ENCODE assay signal across 13 mouse cellular contexts in genomic region chr11:61038277-61038782, GRCm38 (mm10). TPM values are rescaled to one million over a fixed set of nuclear protein-coding genes. Genes with fewer than 3 reads are reported as not detected.
DNase-seq lines count a peak whose midpoint lies in the region; ATAC-seq lines count a peak whose summit lies in the region.
"Had no signal": no experiment of that assay in that cellular context is flagged by ENCODE, and none has a peak within 500 bp of the region (broad histone marks: within the 10 kb centered on the region; RNA-seq: fewer than 3 reads in every experiment).

No protein-coding gene starts in this region.

- no peak for ATAC-seq in heart, embryonic 11.5 days (replicated peaks; ENCODE audit: insufficient number of reproducible peaks, low FRiP score, low TSS enrichment)
- ATAC-seq in forebrain, embryonic 13.5 days, result no peak
- ATAC-seq: inflammation-experienced regulatory T-cells, adult 6 months had no signal

- H3K9ac ChIP-seq in heart, embryonic 11.5 days (ENCODE audit: low read depth, low read length), result no peak overlapping the region
- H3K9ac ChIP-seq in forebrain, embryonic 13.5 days, result no peak overlapping the region
- H3K9ac ChIP-seq: lung, embryonic 15.5 days had no signal

- H3K27me3 ChIP-seq in heart, embryonic 11.5 days (ENCODE audit: control insufficient read depth, insufficient read depth, low read length), result 0 out of 2 replicates have a peak, but pooled peaks cover 4% of the 10 kb centered on the region
- H3K27me3 ChIP-seq in forebrain, embryonic 13.5 days, result no peaks in the 10 kb centered on the region
- H3K27me3 ChIP-seq: lung, embryonic 15.5 days had no signal

- no peak overlapping the region for H3K4me3 ChIP-seq in heart, embryonic 11.5 days (ENCODE audit: low read depth, low read length)
- H3K4me3 ChIP-seq in forebrain, embryonic 13.5 days, result no peak overlapping the region
- H3K4me3 ChIP-seq: forebrain, embryonic 10.5 days; lung, embryonic 15.5 days; megakaryocyte, embryonic 14.5 days had no signal

- no peaks in the 10 kb centered on the region for H3K36me3 ChIP-seq in heart, embryonic 11.5 days (ENCODE audit: control insufficient read depth, insufficient read depth, low read length)
- H3K36me3 ChIP-seq in forebrain, embryonic 13.5 days (ENCODE audit: poor library complexity, severe bottlenecking), result no peaks in the 10 kb centered on the region
- H3K36me3 ChIP-seq: forebrain, embryonic 10.5 days; lung, embryonic 15.5 days had no signal

- no peak overlapping the region for H3K4me2 ChIP-seq in heart, embryonic 11.5 days
- no peak overlapping the region for H3K4me2 ChIP-seq in forebrain, embryonic 13.5 days
- H3K4me2 ChIP-seq: lung, embryonic 15.5 days had no signal

- peak; percentile 29 to 34 for DNase-seq in heart, adult 9 months (ENCODE audit: low spot score in 2 of 2)
- DNase-seq in MN1 (ENCODE audit: low spot score), result peak; percentile 77
- DNase-seq in cerebellum, adult 11 months, result peak; percentile 70
- DNase-seq in gastrocnemius, postnatal 25 days, result peak; percentile 55
- DNase-seq in spleen, adult 18-20 months, result no peak
- DNase-seq in thymus, postnatal 0 days (ENCODE audit: low spot score), result no peak
- DNase-seq: kidney, postnatal 10 days had no signal

- H3K27ac ChIP-seq in heart, embryonic 11.5 days (ENCODE audit: low read depth, low read length), result no peak overlapping the region
- no peak overlapping the region for H3K27ac ChIP-seq in forebrain, embryonic 13.5 days
- H3K27ac ChIP-seq: forebrain, embryonic 10.5 days; lung, embryonic 15.5 days had no signal

- no peaks in the 10 kb centered on the region for H3K9me3 ChIP-seq in heart, embryonic 11.5 days (replicated peaks; ENCODE audit: control insufficient read depth, low read length)
- no peaks in the 10 kb centered on the region for H3K9me3 ChIP-seq in forebrain, embryonic 13.5 days (replicated peaks)
- H3K9me3 ChIP-seq: forebrain, embryonic 10.5 days; lung, embryonic 15.5 days; megakaryocyte, embryonic 14.5 days had no signal

- peaks cover 11% of the 10 kb centered on the region for H3K4me1 ChIP-seq in heart, embryonic 11.5 days (ENCODE audit: control insufficient read depth, insufficient read depth, low read length)
- H3K4me1 ChIP-seq in forebrain, embryonic 13.5 days, result 0 out of 2 replicates have a peak, but pooled peaks cover 8% of the 10 kb centered on the region

- WGBS in heart, embryonic 11.5 days (ENCODE audit: insufficient replicate concordance), result 71% methylated on average over 9 of the region's 9 CpGs
- WGBS in forebrain, embryonic 13.5 days, result 77% methylated on average over 9 of the region's 9 CpGs

RNA-seq across cellular contexts. Expression of gene Kcnj12, which starts 16.0 kb away (rescaled TPM):
- 1.5 and 2.0 TPM in 2 replicates for polyA plus RNA-seq in heart, embryonic 11.5 days (2014; fragmentation: Nextera tagmentation; extraction: Ambion mirVana)
- total RNA-seq in gastrocnemius, postnatal 25 days (2021), result 10 to 100 TPM; 44.5 to 45.1 TPM
- 0.05 and 0.10 TPM in 2 replicates for polyA plus RNA-seq in thymus, postnatal 0 days (2015; fragmentation: Nextera tagmentation; extraction: Ambion mirVana)
- polyA plus RNA-seq in forebrain, embryonic 13.5 days (2015; fragmentation: Nextera tagmentation; extraction: Ambion mirVana), result 0.28 and 0.39 TPM in 2 replicates
- polyA plus RNA-seq: inflammation-experienced regulatory T-cells, adult 6 months had no signal

Comparison
In these comparisons a context has a peak if more than half of its experiments do, and no peak if none do; other contexts are left out.
1. DNase-seq: peak in heart, adult 9 months (2 of 2), MN1 (single experiment), cerebellum, adult 11 months (single experiment) and gastrocnemius, postnatal 25 days (single experiment); none in spleen, adult 18-20 months (0 of 2) and thymus, postnatal 0 days (single experiment).